Mouse (Mus musculus) heart, adult 2 months (tissue): ENCODE data around the gene Fkbp6. TPM values are rescaled to one million over a fixed set of nuclear protein-coding genes. Genes with fewer than 3 reads are reported as not detected.

Source experiments
- DNase-seq, 2 experiments: peaks; one replicate each; pipeline ENCODE4 v3.0.0; 2021
- H3K27ac ChIP-seq: fragments of 200-600 bp; 2 replicates; pipeline ENCODE4 v1.8.1; 2022
- H3K27me3 ChIP-seq: fragments of 200-500 bp; 2 replicates; pipeline ENCODE4 v1.6.1; 2012; ENCODE audit warnings: mild to moderate bottlenecking, low read length, inconsistent platforms, mixed read lengths; ENCODE audit not compliant: control insufficient read depth, insufficient read depth
- H3K36me3 ChIP-seq: fragments of 200-500 bp; 2 replicates; pipeline ENCODE4 v1.6.1; 2012; ENCODE audit warnings: low read length, inconsistent platforms; ENCODE audit not compliant: control insufficient read depth, insufficient read depth
- H3K4me1 ChIP-seq: fragments of 200-500 bp; 2 replicates; pipeline ENCODE4 v1.6.1; 2011; ENCODE audit warnings: low read length; ENCODE audit not compliant: control insufficient read depth, insufficient read depth
- H3K4me3 ChIP-seq: fragments of 200-600 bp; 2 replicates; pipeline ENCODE4 v1.8.1; 2022
- H3K79me2 ChIP-seq: fragments of 200-500 bp; replicated peaks from 2 replicates; pipeline ENCODE4 v1.6.1; 2012; ENCODE audit warnings: mild to moderate bottlenecking, inconsistent platforms, low read length, moderate library complexity, mixed read lengths; ENCODE audit not compliant: control insufficient read depth, insufficient read depth
- H3K9ac ChIP-seq: fragments of 200-500 bp; 2 replicates; pipeline ENCODE4 v1.6.1; 2012; ENCODE audit warnings: low read depth, mild to moderate bottlenecking, control low read depth, inconsistent platforms, low read length, mixed read lengths
- CTCF ChIP-seq: fragments of 200-600 bp; IDR thresholded peaks from 2 replicates; pipeline ENCODE4 v1.8.1; 2022; ENCODE audit warnings: antibody characterized with exemption, mild to moderate bottlenecking, moderate library complexity
- EP300 ChIP-seq: fragments of 200-500 bp; IDR thresholded peaks from 2 replicates; pipeline ENCODE4 v1.6.1; 2011; ENCODE audit warnings: low read depth, low read length, control low read depth; ENCODE audit not compliant: insufficient read depth
- POLR2A ChIP-seq: fragments of 200-500 bp; IDR thresholded peaks from 2 replicates; pipeline ENCODE4 v1.6.1; 2011; ENCODE audit warnings: mild to moderate bottlenecking, low read depth, low read length, control low read depth; ENCODE audit not compliant: insufficient read depth
- WGBS: fragments of 180-500 bp; shearing (Covaris S2); methylation state at CpG from one replicate; pipeline ENCODE4 v1.1.7; 2018; 5-methylcytosine and 5-hydroxymethylcytosine counted together
- intact Hi-C: fragments of 180-260 bp; cut with DNase I; formaldehyde crosslinking; loops from one replicate; pipeline ENCODE4 v1.15.1; 2025
- polyA plus RNA-seq: library from polyadenylated mRNA; depleted of rRNA; stranded (reverse); fragments of >200 nt; gene quantifications from 2 replicates; pipeline ENCODE4 v1.2.3, GENCODE M21; 2012
- total RNA-seq, 2 experiments: library from RNA; stranded (reverse); gene quantifications; 2 replicates each; pipeline ENCODE4 v1.2.3; 2021

Fkbp6 gene
- total and polyA plus RNA-seq, 3 experiments, result 0.31 to 0.41 TPM; not detected in 1

DNA sequence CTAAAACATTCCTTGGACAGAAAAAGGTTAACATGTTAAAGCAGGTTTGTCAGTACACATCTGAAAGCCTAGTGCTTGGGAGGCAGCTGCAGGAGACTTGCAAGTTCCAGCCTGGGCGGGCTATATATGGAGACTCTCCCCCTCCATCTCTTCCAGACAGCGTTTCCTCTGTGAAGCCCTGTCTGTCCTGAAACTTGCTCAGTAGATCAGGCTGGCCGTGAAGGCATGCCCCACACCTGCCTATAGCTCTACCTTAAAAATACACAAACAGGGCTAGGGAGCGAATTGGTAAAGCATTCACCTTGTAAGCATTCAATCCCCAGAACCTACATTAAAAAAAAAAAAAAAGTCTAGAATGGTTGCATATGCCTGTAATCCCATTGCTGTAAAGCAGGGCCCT lies 20.4 kb downstream of the Fkbp6 start:
- TF ChIP-seq POLR2A (no peak), EP300 (no peak), CTCF (no peak)
- H3K4me3 ChIP-seq, result no peak overlapping the region
- 74% methylated on average over 4 of the region's 4 CpGs for WGBS
- no peaks in the 10 kb centered on the region for H3K4me1 ChIP-seq
- no peaks in the 10 kb centered on the region for H3K27me3 ChIP-seq
- no peak for DNase-seq
- no peak overlapping the region for H3K9ac ChIP-seq
- no peaks in the 10 kb centered on the region for H3K36me3 ChIP-seq
- H3K27ac ChIP-seq, result no peak overlapping the region
- intact Hi-C loops, result no loop called here
- H3K79me2 ChIP-seq, result no peaks in the 10 kb centered on the region

DNA sequence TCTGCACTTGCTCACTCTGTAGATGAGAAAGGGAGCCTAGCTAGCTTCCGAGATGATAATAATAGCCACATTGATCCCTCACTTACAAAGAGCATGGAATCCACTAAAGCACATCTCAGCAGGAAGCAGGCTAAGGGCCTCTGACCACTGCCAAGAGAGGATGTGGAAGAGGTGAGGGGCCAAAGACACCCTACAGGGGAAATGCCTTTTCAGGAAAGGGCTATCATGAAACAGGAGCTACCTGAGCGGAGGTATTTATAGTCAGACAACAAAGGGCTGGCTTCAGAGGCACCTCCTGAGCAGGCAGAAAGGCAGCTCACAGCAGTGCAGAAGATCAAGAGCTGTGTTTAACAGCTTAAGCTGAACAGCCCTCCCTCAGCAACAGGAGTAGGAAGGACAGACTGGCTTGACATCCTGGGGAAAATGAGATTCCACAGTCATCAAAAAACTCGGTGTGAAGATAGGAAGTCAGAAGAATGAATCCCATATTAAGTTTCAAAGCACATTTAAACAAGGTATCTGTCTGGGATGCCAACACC lies 23.7 kb downstream of the Fkbp6 start:
- H3K36me3 ChIP-seq, result no peaks in the 10 kb centered on the region
- intact Hi-C loops, result no loop called here
- H3K4me1 ChIP-seq, result no peaks in the 10 kb centered on the region
- no peak overlapping the region for H3K9ac ChIP-seq
- H3K79me2 ChIP-seq, result no peaks in the 10 kb centered on the region
- no peak for DNase-seq
- TF ChIP-seq POLR2A (no peak), CTCF (no peak), EP300 (no peak)
- WGBS, result 25% methylated on average over 3 of the region's 3 CpGs
- no peak overlapping the region for H3K27ac ChIP-seq
- no peak overlapping the region for H3K4me3 ChIP-seq
- no peaks in the 10 kb centered on the region for H3K27me3 ChIP-seq

DNA sequence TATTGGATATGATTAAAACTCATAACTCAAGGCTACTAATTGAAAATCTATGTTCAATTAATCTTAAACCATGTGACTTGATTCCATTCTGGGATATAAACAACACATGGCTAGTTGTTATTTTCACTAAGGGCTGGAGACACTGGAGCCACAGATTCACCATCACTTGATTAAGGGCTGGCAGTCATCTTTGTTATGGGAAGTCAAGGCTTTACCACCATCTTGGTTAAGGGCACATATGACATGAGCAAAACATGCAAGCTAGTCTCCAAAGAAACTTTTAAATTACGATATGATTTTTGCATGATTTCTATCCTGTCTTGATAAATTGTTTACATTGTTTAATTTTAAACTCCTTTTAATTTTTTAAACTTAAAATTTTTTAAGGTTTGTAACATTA lies 27.6 kb downstream of the Fkbp6 start:
- 87% methylated on average over 1 of the region's 1 CpGs for WGBS
- Histone ChIP-seq H3K27ac (no peak overlapping the region), H3K9ac (no peak overlapping the region), H3K27me3 (no peaks in the 10 kb centered on the region), H3K4me1 (no peaks in the 10 kb centered on the region), H3K79me2 (no peaks in the 10 kb centered on the region), H3K4me3 (no peak overlapping the region), H3K36me3 (no peaks in the 10 kb centered on the region)
- no peak for TF ChIP-seq POLR2A
- no peak for TF ChIP-seq CTCF
- TF ChIP-seq EP300, result no peak
- no peak for DNase-seq
- intact Hi-C loops, result no loop called here

DNA sequence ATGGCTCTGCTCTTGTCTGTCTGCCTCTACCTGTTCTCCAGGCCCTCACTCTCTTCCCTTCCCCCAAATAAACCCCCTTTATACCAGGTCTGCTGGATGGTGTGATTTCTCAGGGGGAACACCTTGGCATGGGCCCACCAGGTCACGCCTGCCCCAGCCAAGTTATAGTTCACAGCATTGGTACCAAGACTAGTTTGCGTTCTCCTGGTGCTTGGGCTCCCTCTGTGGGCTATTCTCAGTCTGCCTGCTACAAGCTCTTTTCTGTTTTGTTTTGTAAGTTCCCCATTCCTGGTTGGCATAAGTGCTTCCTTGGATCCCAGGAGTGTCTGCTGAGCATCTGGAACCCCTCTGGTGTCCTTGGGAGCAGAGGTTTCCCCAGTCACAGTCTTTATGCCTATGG lies 30.0 kb downstream of the Fkbp6 start:
- WGBS, result 72% methylated on average over 2 of the region's 2 CpGs
- Histone ChIP-seq H3K79me2 (no peaks in the 10 kb centered on the region), H3K4me1 (no peaks in the 10 kb centered on the region), H3K4me3 (no peak overlapping the region), H3K9ac (no peak overlapping the region), H3K36me3 (no peaks in the 10 kb centered on the region), H3K27me3 (no peaks in the 10 kb centered on the region), H3K27ac (no peak overlapping the region)
- no peak for DNase-seq
- intact Hi-C loops, result no loop called here
- TF ChIP-seq CTCF (0 out of 2 replicates have a peak, but pooled peaks have one; percentile 15), EP300 (no peak)

DNA sequence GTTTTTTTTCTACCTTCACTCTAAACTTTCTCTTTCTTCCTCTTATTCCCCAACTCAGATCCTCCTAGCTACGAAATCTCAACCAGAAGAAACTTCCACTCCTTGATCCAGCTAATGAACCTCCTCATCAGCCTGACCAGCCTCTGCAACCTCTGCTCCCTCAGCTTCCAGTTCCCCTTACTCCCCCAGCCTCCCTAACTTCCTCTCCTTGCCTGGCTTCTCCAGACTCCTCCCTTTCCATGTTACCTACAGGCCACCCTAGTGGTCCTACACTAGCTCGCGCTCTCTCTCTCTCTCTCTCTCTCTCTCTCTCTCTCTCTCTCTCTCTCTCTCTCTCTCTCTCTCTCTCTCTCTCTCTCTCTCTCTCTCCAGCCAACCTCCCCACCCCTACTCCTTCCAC lies 33.7 kb downstream of the Fkbp6 start:
- no peak overlapping the region for H3K9ac ChIP-seq
- DNase-seq, result no peak
- H3K79me2 ChIP-seq, result no peaks in the 10 kb centered on the region
- H3K4me3 ChIP-seq, result no peak overlapping the region
- H3K27ac ChIP-seq, result no peak overlapping the region
- WGBS, result 76% methylated on average over 3 of the region's 3 CpGs
- H3K4me1 ChIP-seq, result no peaks in the 10 kb centered on the region
- no peaks in the 10 kb centered on the region for H3K27me3 ChIP-seq
- no peaks in the 10 kb centered on the region for H3K36me3 ChIP-seq
- intact Hi-C loops, result no loop called here
- TF ChIP-seq CTCF, result no peak
- TF ChIP-seq POLR2A, result no peak
- TF ChIP-seq EP300, result no peak

DNA sequence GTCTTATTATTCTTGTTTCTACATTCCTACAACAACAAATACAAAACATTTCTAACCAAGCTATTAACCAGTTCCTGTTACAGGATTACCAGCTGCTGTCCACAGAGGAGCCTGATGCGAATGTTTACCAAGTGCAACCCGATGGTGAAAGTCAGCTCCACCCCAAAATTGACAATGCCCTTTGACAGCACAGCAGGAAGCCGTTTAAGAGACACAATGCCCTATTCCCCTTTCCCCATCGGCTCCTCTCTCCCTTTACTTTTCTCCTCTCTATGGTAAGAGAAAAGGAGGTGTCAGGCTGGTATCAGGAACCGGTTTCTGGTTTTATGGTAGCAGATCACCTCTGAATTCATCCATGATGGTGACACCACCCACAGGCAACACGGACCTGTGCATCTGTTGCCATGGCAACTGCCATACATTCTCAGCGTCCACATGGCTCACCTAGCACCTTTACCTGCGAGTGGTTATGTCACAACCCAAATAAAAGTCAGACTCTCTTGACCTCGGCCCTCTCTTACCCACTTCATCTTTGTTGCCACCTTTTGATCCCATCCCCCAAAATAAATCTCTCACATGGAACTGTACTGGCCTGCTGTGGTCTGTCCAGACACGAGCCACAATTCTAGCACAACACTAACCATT lies 43.4 kb downstream of the Fkbp6 start:
- DNase-seq, result no peak
- H3K4me3 ChIP-seq, result no peak overlapping the region
- H3K27me3 ChIP-seq, result no peaks in the 10 kb centered on the region
- H3K79me2 ChIP-seq, result no peaks in the 10 kb centered on the region
- H3K36me3 ChIP-seq, result no peaks in the 10 kb centered on the region
- H3K27ac ChIP-seq, result no peak overlapping the region
- H3K4me1 ChIP-seq, result no peaks in the 10 kb centered on the region
- TF ChIP-seq CTCF (no peak), EP300 (no peak), POLR2A (no peak)
- intact Hi-C loops, result no loop called here
- no peak overlapping the region for H3K9ac ChIP-seq
- 46% methylated on average over 10 of the region's 10 CpGs for WGBS
